Mouse (Mus musculus): ENCODE data around the gene Acsl5.

DNA sequence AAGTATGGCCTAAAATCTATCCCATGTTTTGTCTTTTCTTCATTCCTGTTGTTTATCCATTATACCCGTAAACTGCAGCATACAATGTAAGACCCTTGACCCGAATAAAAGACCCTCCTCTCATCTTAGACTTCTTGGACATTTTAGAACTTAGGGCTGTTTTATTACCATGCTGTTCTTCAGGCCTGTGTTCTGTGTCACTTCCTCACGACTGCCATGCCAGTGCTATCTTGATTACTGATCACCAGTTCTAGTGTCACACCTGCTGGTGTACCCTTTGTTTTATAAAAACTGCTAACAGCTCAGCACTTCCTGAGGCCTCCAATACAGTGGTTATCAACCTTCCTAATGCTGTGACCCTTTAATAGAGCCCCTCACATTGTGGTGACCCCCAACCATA, 43.8 kb downstream of the Acsl5 start:
- TF ChIP-seq POLR2A (IDR thresholded peaks at IDR 0.05; ENCODE audit: insufficient read length, low read depth) (no peak), POLR2AphosphoS2 (IDR thresholded peaks at IDR 0.05; ENCODE audit: insufficient read length, low read depth) (no peak), USF1 (IDR thresholded peaks at IDR 0.05; ENCODE audit: low read depth) (no peak), MYOD1 (IDR thresholded peaks at IDR 0.05; ENCODE audit: control insufficient read depth in 1 of 3, insufficient read length in 2 of 3, low read depth in 2 of 3) (no peak), MYOG (IDR thresholded peaks at IDR 0.05; ENCODE audit: control insufficient read depth in 1 of 3, insufficient read depth in 1 of 3, insufficient read length in 2 of 3, low read depth in 2 of 3) (no peak)

Data from myocyte (in vitro differentiated cells).